Mouse (Mus musculus) layer of hippocampus, postnatal 10 days (tissue): ENCODE data around the gene Ap3m1. TPM values are rescaled to one million over a fixed set of nuclear protein-coding genes. Genes with fewer than 3 reads are reported as not detected.
A peak's percentile ranks its signal among the peaks of the same experiment; 100 is the strongest.

Source experiments
- DNase-seq, 2 experiments: peaks; one replicate each; pipeline ENCODE4 v3.0.0; 2021; ENCODE audit warnings: low spot score in 2 of 2
- total RNA-seq, 2 experiments: library from RNA; stranded (reverse); gene quantifications; 2 replicates each; pipeline ENCODE4 v1.2.3; 2021

The Ap3m1 gene
- total RNA-seq, 2 experiments from 2014 or later: 81.8 to 86.9 TPM

- no peak for DNase-seq
Observed at GRCm38 (mm10) chr14:21073981-21074380, 21.7 kb upstream of the Ap3m1 start.

- no peak for DNase-seq
Observed at GRCm38 (mm10) chr14:21069594-21069993, 17.3 kb upstream of the Ap3m1 start.

GRCm38 (mm10) chr14:21065490-21066162 is 13.3 kb upstream of the Ap3m1 start:
- DNase-seq: no peak

- DNase-seq: no peak
Observed at GRCm38 (mm10) chr14:21064321-21064720, 12.0 kb upstream of the Ap3m1 start.

- DNase-seq: no peak
Observed at GRCm38 (mm10) chr14:21062766-21063513, 10.6 kb upstream of the Ap3m1 start.

- no peak for DNase-seq
Observed at GRCm38 (mm10) chr14:21058972-21059371, 6.7 kb upstream of the Ap3m1 start.

GRCm38 (mm10) chr14:21053586-21053985 is 1.3 kb upstream of the Ap3m1 start:
- DNase-seq: no peak

- no peak for DNase-seq
Observed at GRCm38 (mm10) chr14:21053151-21053550, 843 bp upstream of the Ap3m1 start.

- DNase-seq: peak; percentile 65 to 76
Observed at GRCm38 (mm10) chr14:21052781-21053130, 448 bp upstream of the Ap3m1 start.

GRCm38 (mm10) chr14:21051380-21052111 is 762 bp downstream of the Ap3m1 start:
- DNase-seq: no peak

GRCm38 (mm10) chr14:21050734-21051133 is 1.6 kb downstream of the Ap3m1 start:
- DNase-seq: peak; percentile 28 to 42

- peak in 1 of 2 experiments; percentile 44 for DNase-seq
Observed at GRCm38 (mm10) chr14:21048879-21049278, 3.4 kb downstream of the Ap3m1 start.

GRCm38 (mm10) chr14:21047840-21048239 is 4.5 kb downstream of the Ap3m1 start:
- DNase-seq: no peak

GRCm38 (mm10) chr14:21039623-21040022 is 12.7 kb downstream of the Ap3m1 start:
- no peak for DNase-seq

GRCm38 (mm10) chr14:21039077-21039476 is 13.2 kb downstream of the Ap3m1 start:
- no peak for DNase-seq

GRCm38 (mm10) chr14:21034791-21035190 is 17.5 kb downstream of the Ap3m1 start:
- no peak for DNase-seq

GRCm38 (mm10) chr14:21034271-21034670 is 18.0 kb downstream of the Ap3m1 start:
- no peak for DNase-seq

- no peak for DNase-seq
Observed at GRCm38 (mm10) chr14:21031783-21032511, 20.4 kb downstream of the Ap3m1 start.

- DNase-seq: no peak
Observed at GRCm38 (mm10) chr14:21029025-21029659, 23.2 kb downstream of the Ap3m1 start.

- DNase-seq: no peak
Observed at GRCm38 (mm10) chr14:21027542-21027941, 24.8 kb downstream of the Ap3m1 start.

GRCm38 (mm10) chr14:21020435-21020834 is 31.9 kb downstream of the Ap3m1 start:
- DNase-seq: peak; percentile 29 to 52
